2 mouse cellular contexts compared by ENCODE assay signal in genomic region chr15:83271221-83271620, GRCm38 (mm10). TPM values are rescaled to one million over a fixed set of nuclear protein-coding genes. Genes with fewer than 3 reads are reported as not detected.
"Had no signal": no experiment of that assay in that cellular context is flagged by ENCODE, and none has a peak within 500 bp of the region (broad histone marks: within the 10 kb centered on the region; RNA-seq: fewer than 3 reads in every experiment).

No protein-coding gene starts in this region.

RNA-seq across cellular contexts. Expression of gene A4galt, which starts 19.6 kb away (rescaled TPM):
- polyA plus RNA-seq: inflammation-experienced regulatory T-cells, adult 6 months; limb, embryonic 10.5 days had no signal
